Mouse (Mus musculus): ENCODE results near the gene Polr2l.

GRCm38 (mm10) chr7:141497600-141497999 is 22.7 kb upstream of the Polr2l start:
- TF ChIP-seq POLR2A (IDR thresholded peaks at IDR 0.05; ENCODE audit: low read depth, low read length) (no peak), CTCF (IDR thresholded peaks at IDR 0.05; ENCODE audit: extremely low read depth, insufficient read depth, insufficient read length, insufficient replicate concordance) (no peak)

All from spleen, adult 2 months (tissue).